ENCODE assay signal across 8 mouse cellular contexts in genomic region chr5:32611341-32611961, GRCm38 (mm10). TPM values are rescaled to one million over a fixed set of nuclear protein-coding genes. Genes with fewer than 3 reads are reported as not detected.
DNase-seq lines count a peak whose midpoint lies in the region; ATAC-seq lines count a peak whose summit lies in the region.

No protein-coding gene starts in this region.

- no peaks in the 10 kb centered on the region for H3K36me3 ChIP-seq in stomach, embryonic 14.5 days (ENCODE audit: control insufficient read depth, insufficient read depth, low read length)

- peak overlapping the region; percentile 48 for H3K4me2 ChIP-seq in stomach, embryonic 14.5 days (replicated peaks; ENCODE audit: low read depth, low read length)

- peak overlapping the region; percentile 96 for H3K4me3 ChIP-seq in stomach, embryonic 14.5 days (ENCODE audit: low read depth, low read length)

- no peaks in the 10 kb centered on the region for H3K9me3 ChIP-seq in stomach, embryonic 14.5 days (ENCODE audit: control insufficient read depth, low read depth, low read length)

- H3K9ac ChIP-seq in stomach, embryonic 14.5 days (replicated peaks; ENCODE audit: low read depth, low read length): peak overlapping the region; percentile 68

- WGBS in stomach, embryonic 14.5 days: under 1% methylated on average over 54 of the region's 54 CpGs

- intact Hi-C loops in gastrocnemius, postnatal 14 days (cut with DNase I; ENCODE audit: low total_unique reads): no loop called here
- intact Hi-C loops in left cerebral cortex, postnatal 14 days (cut with DNase I): loop anchor here (5.0 kb wide), 1 partner anchor 101 kb away; no protein-coding TSS in a partner anchor

- no peaks in the 10 kb centered on the region for H3K27me3 ChIP-seq in stomach, embryonic 14.5 days (ENCODE audit: control insufficient read depth, insufficient read depth, low read length)

- peak; percentile 55; the same call in 1 of the 2 replicates for ATAC-seq in megakaryocyte progenitor cell, adult 5-6 weeks (replicated peaks; ENCODE audit: poor library complexity)
- peak; percentile 78 for ATAC-seq in stomach, embryonic 14.5 days (ENCODE audit: insufficient number of reproducible peaks, insufficient read depth, low FRiP score, low read depth)

- peak overlapping the region; percentile 91 for H3K27ac ChIP-seq in stomach, embryonic 14.5 days (ENCODE audit: low read length)

- DNase-seq in adrenal gland, postnatal 36 days: peak; percentile 55 to 66
- DNase-seq in adrenal gland, postnatal 4 days (ENCODE audit: low spot score in 2 of 2): no peak
- peak; percentile 7 for DNase-seq in thymus, postnatal 0 days (ENCODE audit: low spot score)
- DNase-seq in thymus, postnatal 25 days: no peak
- peak; percentile 29 for DNase-seq in gastrocnemius, postnatal 14 days
- peak; percentile 4 to 19 for DNase-seq in left cerebral cortex, postnatal 14 days (ENCODE audit: low spot score in 2 of 2)

- no peaks in the 10 kb centered on the region for H3K4me1 ChIP-seq in stomach, embryonic 14.5 days (ENCODE audit: control insufficient read depth, insufficient read depth, low read length)

RNA-seq across cellular contexts. Expression of gene Yes1, which starts 0.5 kb away (rescaled TPM):
- 10 to 100 TPM; 42.1 to 52.6 TPM for total RNA-seq in adrenal gland, postnatal 36 days (2021)
- 10 to 100 TPM; 43.6 to 46.2 TPM for total RNA-seq in adrenal gland, postnatal 4 days (2021)
- 6.0 and 6.5 TPM in 2 replicates for polyA plus RNA-seq in thymus, postnatal 0 days (2015; fragmentation: Nextera tagmentation; extraction: Ambion mirVana)
- total RNA-seq in gastrocnemius, postnatal 14 days (2021): 10 to 100 TPM; 14.1 to 15.7 TPM
- 10 to 100 TPM; 13.0 to 13.6 TPM for total RNA-seq in left cerebral cortex, postnatal 14 days (2021)
- total RNA-seq in megakaryocyte progenitor cell, adult 5-6 weeks (2015): 0.27 and 0.85 TPM in 2 replicates
- total RNA-seq in megakaryocyte progenitor cell, adult 5-6 weeks (2017): 0.24 and 0.83 TPM in 2 replicates
- polyA plus RNA-seq in stomach, embryonic 14.5 days (2014; fragmentation: Nextera tagmentation; extraction: Ambion mirVana): 33.3 and 36.8 TPM in 2 replicates

Comparison
In these comparisons a context has a peak if more than half of its experiments do, and no peak if none do; other contexts are left out.
1. DNase-seq: peak in adrenal gland, postnatal 36 days (2 of 2), thymus, postnatal 0 days (single experiment), gastrocnemius, postnatal 14 days (single experiment) and left cerebral cortex, postnatal 14 days (2 of 2); none in adrenal gland, postnatal 4 days (0 of 2) and thymus, postnatal 25 days (single experiment).
2. RNA of gene Yes1, which starts 0.5 kb away (total RNA-seq): 42.1 to 52.6 TPM in adrenal gland, postnatal 36 days, 43.6 to 46.2 TPM in adrenal gland, postnatal 4 days, 14.1 to 15.7 TPM in gastrocnemius, postnatal 14 days and 13.0 to 13.6 TPM in left cerebral cortex, postnatal 14 days; 0.24 to 0.85 TPM in megakaryocyte progenitor cell, adult 5-6 weeks; every median in the first group is over 4 times any median in the second.